Mouse (Mus musculus) myocyte (in vitro differentiated cells): ENCODE results near the gene Foxl1.

Experiments used
- E2F4 ChIP-seq: IDR thresholded peaks from one replicate; pipeline ENCODE4 v1.6.1; 2011; ENCODE audit warnings: mild to moderate bottlenecking, control low read depth, moderate library complexity; ENCODE audit not compliant: insufficient read depth
- MAX ChIP-seq: IDR thresholded peaks from one replicate; pipeline ENCODE4 v1.6.1; 2011; ENCODE audit warnings: low read depth, mild to moderate bottlenecking, control low read depth
- MYOG ChIP-seq, 3 experiments: IDR thresholded peaks; one replicate each; pipeline ENCODE4 v1.6.1; 2011; ENCODE audit warnings: control low read depth in 2 of 3, low read depth in 2 of 3, mild to moderate bottlenecking in 2 of 3; ENCODE audit not compliant: insufficient read length in 2 of 3, control insufficient read depth in 1 of 3, insufficient read depth in 1 of 3
- POLR2A ChIP-seq: IDR thresholded peaks from one replicate; pipeline ENCODE4 v1.6.1; 2011; ENCODE audit warnings: low read depth, mild to moderate bottlenecking, control low read depth, moderate library complexity; ENCODE audit not compliant: insufficient read length
- POLR2AphosphoS2 ChIP-seq: IDR thresholded peaks from one replicate; pipeline ENCODE4 v1.6.1; 2011; ENCODE audit warnings: low read depth, control low read depth; ENCODE audit not compliant: insufficient read length
- REST ChIP-seq: IDR thresholded peaks from one replicate; pipeline ENCODE4 v1.6.1; 2011; ENCODE audit warnings: mild to moderate bottlenecking, control low read depth, moderate library complexity; ENCODE audit not compliant: insufficient read depth, insufficient read length
- TCF12 ChIP-seq: IDR thresholded peaks from one replicate; pipeline ENCODE4 v1.6.1; 2011; ENCODE audit warnings: mild to moderate bottlenecking, control low read depth; ENCODE audit not compliant: poor library complexity, insufficient read depth, severe bottlenecking
- TCF3 ChIP-seq: IDR thresholded peaks from one replicate; pipeline ENCODE4 v1.6.1; 2011; ENCODE audit warnings: low read depth, control low read depth; ENCODE audit not compliant: insufficient read length
- USF1 ChIP-seq: IDR thresholded peaks from one replicate; pipeline ENCODE4 v1.6.1; 2011; ENCODE audit warnings: low read depth, mild to moderate bottlenecking, control low read depth, moderate library complexity

- TF ChIP-seq POLR2A, result no peak
- no peak for TF ChIP-seq POLR2AphosphoS2
- TF ChIP-seq USF1, result no peak
- no peak for TF ChIP-seq TCF3
- no peak for TF ChIP-seq REST
- no peak for TF ChIP-seq TCF12
- TF ChIP-seq E2F4, result no peak
- TF ChIP-seq MAX, result no peak
- TF ChIP-seq MYOG (IDR thresholded peaks at IDR 0.05; ENCODE audit: control insufficient read depth in 1 of 3, insufficient read depth in 1 of 3, insufficient read length in 2 of 3, low read depth in 2 of 3), result no peak
Measured at GRCm38 (mm10) chr8:121085011-121085410, 42.7 kb upstream of the Foxl1 start.
